Mouse (Mus musculus): ENCODE data around the gene Kif5c. TPM values are rescaled to one million over a fixed set of nuclear protein-coding genes. Genes with fewer than 3 reads are reported as not detected.

Kif5c gene
- polyA plus RNA-seq, 1 experiment = not detected

DNA sequence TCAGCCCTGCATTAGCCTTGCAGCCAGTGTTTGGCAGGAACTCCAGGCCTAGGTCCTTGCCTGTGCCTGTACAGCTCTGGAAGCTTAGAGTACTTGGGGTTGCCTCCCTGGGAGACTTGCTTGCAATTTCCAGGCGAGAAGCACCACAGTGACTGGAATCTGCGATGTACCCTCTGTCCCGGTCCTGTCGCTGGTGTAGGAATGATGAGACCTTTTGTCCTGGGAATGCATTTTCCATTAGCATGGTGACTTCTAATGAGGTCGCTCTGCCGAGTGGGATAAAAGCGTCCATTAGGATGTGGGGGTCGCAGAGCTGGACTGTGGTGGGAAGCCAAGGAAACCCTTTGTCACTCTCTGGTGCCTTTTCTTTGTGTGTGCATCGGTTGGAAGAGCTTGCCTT, 14.1 kb downstream of the Kif5c start:
- Histone ChIP-seq H3K27me3 (ENCODE audit: control insufficient read depth) (no peaks in the 10 kb centered on the region), H3K36me3 (ENCODE audit: control insufficient read depth) (no peaks in the 10 kb centered on the region), H3K4me3 (replicated peaks) (no peak overlapping the region), H3K9me3 (ENCODE audit: control insufficient read depth, low read length) (no peaks in the 10 kb centered on the region), H3K4me1 (ENCODE audit: control insufficient read depth) (no peaks in the 10 kb centered on the region)
- TF ChIP-seq GATA1 (IDR thresholded peaks at IDR 0.05; ENCODE audit: low read length) = no peak
- TF ChIP-seq TAL1 (IDR thresholded peaks at IDR 0.05; ENCODE audit: low read length) = no peak

DNA sequence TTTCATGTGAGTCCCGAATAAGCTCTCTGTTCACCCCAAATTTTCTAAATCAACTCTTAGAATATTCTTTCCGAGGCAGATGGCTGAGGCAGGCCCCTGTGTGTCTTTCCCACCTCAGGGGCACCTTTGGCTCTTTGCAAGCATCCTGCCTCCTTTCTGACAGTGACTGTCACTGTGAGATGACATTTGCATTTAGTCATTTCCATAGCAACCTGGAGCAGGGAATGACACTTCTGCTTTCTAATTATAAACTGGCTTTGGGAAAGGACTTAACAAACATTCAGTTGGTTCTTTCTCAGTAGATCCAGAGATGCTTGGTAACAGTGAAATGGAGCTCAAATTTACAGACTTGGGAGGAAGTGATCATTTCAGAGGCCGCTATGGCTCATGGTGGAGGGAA, 23.7 kb downstream of the Kif5c start:
- Histone ChIP-seq H3K9me3 (ENCODE audit: control insufficient read depth, low read length) (0 out of 2 replicates have a peak, but pooled peaks cover 2% of the 10 kb centered on the region), H3K4me1 (ENCODE audit: control insufficient read depth) (no peaks in the 10 kb centered on the region), H3K36me3 (ENCODE audit: control insufficient read depth) (no peaks in the 10 kb centered on the region), H3K27me3 (ENCODE audit: control insufficient read depth) (no peaks in the 10 kb centered on the region), H3K4me3 (replicated peaks) (no peak overlapping the region)
- TF ChIP-seq GATA1 (IDR thresholded peaks at IDR 0.05; ENCODE audit: low read length) (no peak), TAL1 (IDR thresholded peaks at IDR 0.05; ENCODE audit: low read length) (no peak)

DNA sequence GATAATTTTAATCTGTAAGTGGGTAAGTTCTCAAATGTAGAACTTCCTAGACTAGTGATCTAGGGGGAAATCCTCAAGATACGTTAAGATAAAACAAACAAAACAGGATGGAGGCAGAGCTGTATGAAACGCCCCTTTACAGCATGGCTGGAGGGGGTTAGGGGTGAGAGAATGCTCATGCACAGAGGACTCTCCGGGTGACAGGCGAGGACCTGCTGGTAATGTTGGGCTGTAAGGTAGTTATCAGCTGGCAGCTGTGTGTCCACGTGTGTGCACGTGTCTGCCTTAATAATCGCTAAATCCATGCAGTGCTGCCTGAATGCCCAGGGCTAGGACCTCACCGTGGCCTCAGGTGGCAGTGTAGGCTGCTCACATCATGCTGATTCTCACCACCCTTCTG, 24.7 kb downstream of the Kif5c start:
- Histone ChIP-seq H3K27me3 (ENCODE audit: control insufficient read depth) (no peaks in the 10 kb centered on the region), H3K4me1 (ENCODE audit: control insufficient read depth) (no peaks in the 10 kb centered on the region), H3K9me3 (ENCODE audit: control insufficient read depth, low read length) (0 out of 2 replicates have a peak, but pooled peaks cover 2% of the 10 kb centered on the region), H3K36me3 (ENCODE audit: control insufficient read depth) (no peaks in the 10 kb centered on the region), H3K4me3 (replicated peaks) (no peak overlapping the region)
- TF ChIP-seq TAL1 (IDR thresholded peaks at IDR 0.05; ENCODE audit: low read length) (no peak), GATA1 (IDR thresholded peaks at IDR 0.05; ENCODE audit: low read length) (no peak)

DNA sequence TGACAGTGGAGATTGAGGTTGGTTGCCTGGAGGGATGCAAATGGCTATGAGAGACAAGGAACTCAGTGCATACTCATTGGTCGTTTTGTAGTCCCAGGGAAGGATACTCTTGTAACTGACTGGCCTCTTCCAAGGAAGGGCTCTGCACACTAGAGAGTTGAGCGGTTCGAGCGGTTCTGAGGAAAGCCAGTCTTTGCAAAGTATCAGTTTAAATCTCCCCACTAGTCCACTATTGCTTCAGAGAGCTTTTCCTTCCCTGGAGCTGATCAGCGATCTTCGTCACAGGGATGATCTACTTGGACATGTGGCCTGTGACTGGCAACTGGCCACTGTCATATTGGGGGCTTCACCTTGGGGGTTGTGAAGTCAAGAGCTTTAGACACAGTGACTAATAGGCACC, 28.5 kb downstream of the Kif5c start:
- Histone ChIP-seq H3K4me1 (ENCODE audit: control insufficient read depth) (no peaks in the 10 kb centered on the region), H3K4me3 (replicated peaks) (no peak overlapping the region), H3K27me3 (ENCODE audit: control insufficient read depth) (no peaks in the 10 kb centered on the region), H3K9me3 (ENCODE audit: control insufficient read depth, low read length) (0 out of 2 replicates have a peak, but pooled peaks cover 2% of the 10 kb centered on the region), H3K36me3 (ENCODE audit: control insufficient read depth) (no peaks in the 10 kb centered on the region)
- TF ChIP-seq GATA1 (IDR thresholded peaks at IDR 0.05; ENCODE audit: low read length) = no peak
- no peak for TF ChIP-seq TAL1 (IDR thresholded peaks at IDR 0.05; ENCODE audit: low read length)

DNA sequence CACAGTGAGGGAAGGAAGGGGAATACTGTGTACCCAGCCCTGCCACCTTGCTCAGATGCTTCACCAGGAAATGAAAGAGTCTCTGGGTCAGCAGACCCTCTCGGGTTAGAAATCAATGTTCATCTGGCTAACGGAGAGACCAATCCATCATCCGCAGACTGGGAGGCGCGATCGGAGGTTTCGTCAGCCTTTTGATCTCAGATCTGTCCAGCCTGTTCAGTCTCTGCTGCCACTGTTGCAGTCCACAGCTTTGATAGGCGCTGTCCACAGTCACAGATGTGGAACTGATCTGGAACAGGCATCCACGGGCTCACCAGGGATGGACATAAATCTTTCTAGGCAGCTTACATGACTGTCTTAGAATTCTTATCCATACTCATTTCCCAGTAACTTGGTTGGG, 29.2 kb downstream of the Kif5c start:
- Histone ChIP-seq H3K36me3 (ENCODE audit: control insufficient read depth) (no peaks in the 10 kb centered on the region), H3K9me3 (ENCODE audit: control insufficient read depth, low read length) (0 out of 2 replicates have a peak, but pooled peaks cover 2% of the 10 kb centered on the region), H3K4me1 (ENCODE audit: control insufficient read depth) (no peaks in the 10 kb centered on the region), H3K4me3 (replicated peaks) (no peak overlapping the region), H3K27me3 (ENCODE audit: control insufficient read depth) (no peaks in the 10 kb centered on the region)
- TF ChIP-seq GATA1 (IDR thresholded peaks at IDR 0.05; ENCODE audit: low read length) = no peak
- no peak for TF ChIP-seq TAL1 (IDR thresholded peaks at IDR 0.05; ENCODE audit: low read length)

DNA sequence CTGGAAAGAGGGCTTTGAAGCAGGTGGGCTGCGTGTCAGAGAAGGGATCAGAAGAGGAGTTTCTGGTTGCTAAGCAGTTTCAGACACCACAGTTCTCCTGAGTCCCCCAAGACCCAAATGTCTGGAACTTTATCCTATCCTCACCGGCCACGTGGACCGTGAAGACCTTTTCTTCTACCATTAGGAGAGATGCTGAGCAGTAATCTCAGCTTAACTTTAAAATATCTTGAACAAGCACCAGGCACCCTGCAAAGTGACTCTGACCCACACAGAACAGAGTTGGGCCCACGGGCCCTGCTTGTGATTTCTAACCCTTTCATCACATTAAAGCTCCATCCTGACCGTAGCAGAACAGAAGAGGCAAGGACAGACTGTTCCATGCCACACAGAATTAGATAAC, 29.7 kb downstream of the Kif5c start:
- no peaks in the 10 kb centered on the region for H3K4me1 ChIP-seq (ENCODE audit: control insufficient read depth)
- TF ChIP-seq GATA1 (IDR thresholded peaks at IDR 0.05; ENCODE audit: low read length) = no peak
- TF ChIP-seq TAL1 (IDR thresholded peaks at IDR 0.05; ENCODE audit: low read length) = no peak
- no peak overlapping the region for H3K4me3 ChIP-seq (replicated peaks)
- H3K27me3 ChIP-seq (ENCODE audit: control insufficient read depth) = no peaks in the 10 kb centered on the region
- no peaks in the 10 kb centered on the region for H3K36me3 ChIP-seq (ENCODE audit: control insufficient read depth)
- H3K9me3 ChIP-seq (ENCODE audit: control insufficient read depth, low read length) = 0 out of 2 replicates have a peak, but pooled peaks cover 1% of the 10 kb centered on the region

DNA sequence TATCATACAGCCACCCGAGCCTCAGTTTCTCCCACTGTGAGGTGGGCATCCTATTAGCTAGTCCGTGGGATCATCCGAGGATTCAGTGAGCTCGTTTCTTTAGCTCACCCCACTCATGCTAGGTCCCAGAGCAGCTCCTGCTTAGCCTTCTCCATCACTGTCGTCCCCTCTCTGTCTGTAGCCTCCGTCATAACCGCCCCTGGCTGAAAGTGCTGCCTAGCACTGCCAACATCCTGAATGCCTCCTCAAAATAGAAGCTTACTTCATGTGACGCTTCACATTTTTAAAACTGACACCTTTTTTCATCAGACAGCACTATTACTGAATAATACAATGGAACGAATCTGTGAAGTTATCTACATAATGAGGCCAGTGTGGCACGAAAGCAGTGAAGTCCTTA, 30.1 kb downstream of the Kif5c start:
- no peak for TF ChIP-seq TAL1 (IDR thresholded peaks at IDR 0.05; ENCODE audit: low read length)
- no peak for TF ChIP-seq GATA1 (IDR thresholded peaks at IDR 0.05; ENCODE audit: low read length)
- H3K27me3 ChIP-seq (ENCODE audit: control insufficient read depth) = no peaks in the 10 kb centered on the region
- H3K4me1 ChIP-seq (ENCODE audit: control insufficient read depth) = no peaks in the 10 kb centered on the region
- no peaks in the 10 kb centered on the region for H3K36me3 ChIP-seq (ENCODE audit: control insufficient read depth)
- no peaks in the 10 kb centered on the region for H3K9me3 ChIP-seq (ENCODE audit: control insufficient read depth, low read length)
- H3K4me3 ChIP-seq (replicated peaks) = no peak overlapping the region

DNA sequence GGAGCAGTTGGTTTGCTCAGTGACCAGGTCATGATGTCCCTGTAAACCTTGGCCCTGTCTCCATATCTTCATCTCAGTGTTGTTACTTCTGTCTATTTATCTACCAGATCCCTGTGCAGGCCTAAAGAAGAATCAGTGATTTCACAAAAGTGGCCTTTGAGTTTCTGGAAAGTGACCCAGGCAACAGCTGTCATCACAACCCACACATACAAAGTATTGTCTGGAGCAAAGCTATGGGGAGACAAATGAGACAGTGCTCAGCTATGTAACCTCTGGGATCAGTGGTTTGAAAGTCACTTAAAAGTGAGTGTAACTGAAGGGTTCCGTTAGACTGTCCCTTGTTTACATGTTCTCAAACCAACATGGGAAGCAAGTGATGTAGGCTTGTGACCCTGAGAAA, 32.6 kb downstream of the Kif5c start:
- no peaks in the 10 kb centered on the region for H3K9me3 ChIP-seq (ENCODE audit: control insufficient read depth, low read length)
- no peak for TF ChIP-seq GATA1 (IDR thresholded peaks at IDR 0.05; ENCODE audit: low read length)
- no peak for TF ChIP-seq TAL1 (IDR thresholded peaks at IDR 0.05; ENCODE audit: low read length)

DNA sequence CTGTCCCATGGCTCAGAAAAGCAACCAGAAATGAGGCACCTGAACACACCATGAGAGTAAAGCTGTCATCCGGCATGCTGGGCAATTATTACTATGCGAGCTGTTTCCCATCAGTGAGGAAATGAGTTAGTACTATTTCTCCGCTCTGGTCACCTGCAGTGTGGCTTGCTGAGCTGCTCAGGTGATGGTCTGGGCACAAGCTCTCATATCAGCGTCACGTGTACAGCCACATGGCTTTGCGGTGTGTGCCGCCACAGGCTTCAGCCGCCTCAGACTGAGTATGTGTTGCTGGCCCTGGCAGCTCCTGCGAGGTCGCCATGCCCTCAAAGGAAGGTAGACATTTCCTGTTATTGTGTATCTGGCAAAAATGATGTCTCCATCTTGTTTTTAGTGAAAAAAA, 35.5 kb downstream of the Kif5c start:
- Histone ChIP-seq H3K4me3 (replicated peaks) (no peak overlapping the region), H3K9me3 (ENCODE audit: control insufficient read depth, low read length) (no peaks in the 10 kb centered on the region), H3K4me1 (ENCODE audit: control insufficient read depth) (no peaks in the 10 kb centered on the region), H3K36me3 (ENCODE audit: control insufficient read depth) (no peaks in the 10 kb centered on the region), H3K27me3 (ENCODE audit: control insufficient read depth) (no peaks in the 10 kb centered on the region)
- TF ChIP-seq TAL1 (IDR thresholded peaks at IDR 0.05; ENCODE audit: low read length) (no peak), GATA1 (IDR thresholded peaks at IDR 0.05; ENCODE audit: low read length) (no peak)

More for the DNA sequence above, 32.6 kb downstream of the Kif5c start:
- H3K4me3 ChIP-seq (replicated peaks) = no peak overlapping the region
- no peaks in the 10 kb centered on the region for H3K4me1 ChIP-seq (ENCODE audit: control insufficient read depth)
- H3K36me3 ChIP-seq (ENCODE audit: control insufficient read depth) = no peaks in the 10 kb centered on the region
- H3K27me3 ChIP-seq (ENCODE audit: control insufficient read depth) = no peaks in the 10 kb centered on the region

DNA sequence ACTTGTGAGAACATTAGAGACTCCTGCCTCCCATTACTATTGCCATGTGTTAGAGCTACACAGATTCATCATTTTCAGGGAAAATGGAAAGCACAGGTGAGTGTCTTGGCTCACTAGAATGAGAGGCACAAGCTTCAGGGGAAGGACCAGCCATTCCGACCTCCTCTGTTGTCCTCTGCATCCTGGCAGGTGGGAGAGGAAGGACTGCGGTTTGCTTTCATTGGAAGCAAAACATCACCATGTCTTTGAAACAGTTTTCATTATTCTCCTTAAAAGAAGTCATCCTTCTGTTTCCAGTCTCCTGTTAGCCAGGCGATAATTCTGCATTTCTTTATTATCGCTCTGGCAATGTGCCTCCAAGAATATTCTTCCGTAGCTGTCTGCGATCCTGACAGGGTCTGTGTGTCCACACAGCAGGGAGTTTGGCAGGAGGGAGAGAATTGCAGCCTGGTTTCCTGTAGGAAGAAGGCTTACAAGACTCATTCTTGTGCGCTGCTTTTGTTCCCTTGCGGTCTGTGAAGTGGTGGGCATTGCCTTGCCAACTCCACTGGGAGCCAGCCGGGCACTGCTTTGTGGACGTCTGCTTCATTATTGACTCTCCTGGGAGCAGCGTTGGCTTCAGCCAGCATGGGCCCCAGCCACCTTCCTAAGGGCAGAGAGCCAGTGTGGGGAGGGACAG, 36.2 kb downstream of the Kif5c start:
- TF ChIP-seq TAL1 (IDR thresholded peaks at IDR 0.05; ENCODE audit: low read length) = no peak
- TF ChIP-seq GATA1 (IDR thresholded peaks at IDR 0.05; ENCODE audit: low read length) = no peak
- no peak overlapping the region for H3K4me3 ChIP-seq (replicated peaks)
- H3K9me3 ChIP-seq (ENCODE audit: control insufficient read depth, low read length) = no peaks in the 10 kb centered on the region
- no peaks in the 10 kb centered on the region for H3K4me1 ChIP-seq (ENCODE audit: control insufficient read depth)
- no peaks in the 10 kb centered on the region for H3K27me3 ChIP-seq (ENCODE audit: control insufficient read depth)
- no peaks in the 10 kb centered on the region for H3K36me3 ChIP-seq (ENCODE audit: control insufficient read depth)

Data from erythroblast, embryonic 14.5 days (primary cell).